Mouse (Mus musculus): ENCODE measurements around the gene Vstm2a.

The Vstm2a gene

DNA sequence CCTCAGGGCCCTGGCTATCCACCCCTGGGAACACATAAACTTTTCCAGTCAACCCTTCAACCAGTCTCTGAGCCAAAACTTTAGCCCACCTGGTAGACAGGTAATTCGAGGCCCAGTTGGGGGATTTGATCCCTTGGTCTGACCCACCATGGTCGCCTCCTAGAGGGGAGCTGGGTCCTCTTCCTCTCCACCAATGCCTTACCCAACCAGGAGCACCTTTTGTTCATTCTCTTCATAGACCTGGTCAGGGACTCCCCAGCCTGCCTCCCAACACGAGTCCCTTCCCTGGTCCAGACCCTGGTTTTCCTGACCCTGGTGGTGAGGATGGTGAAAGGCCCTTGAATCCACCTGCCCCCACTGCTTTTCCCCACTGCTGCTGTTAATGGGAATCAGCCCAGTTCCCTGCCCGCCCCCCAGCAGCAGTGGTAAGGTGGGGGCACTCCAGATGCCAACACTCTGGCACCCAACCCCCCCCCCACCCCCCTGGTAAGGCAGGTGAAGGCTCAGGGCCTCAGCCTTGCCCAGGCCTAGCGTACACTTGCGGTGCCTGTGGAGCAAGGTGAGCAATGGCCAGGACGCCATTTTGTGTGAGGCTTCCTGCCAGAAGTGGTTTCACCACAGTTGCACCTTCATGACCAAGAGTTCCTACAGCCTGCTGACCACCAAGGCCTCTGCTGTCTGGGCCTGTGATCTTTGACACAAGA lies 182.2 kb downstream of the Vstm2a start:
- DNase-seq (ENCODE audit: low spot score) = no peak
